Mouse (Mus musculus): Measurements from ENCODE around the gene Psmb1.
"Not testable (repeated sequence)": the region's sequence is repeated elsewhere in the genome, so short reads cannot be mapped to it uniquely, and the experiment has no call there.

Gene Psmb1

GRCm38 (mm10) chr17:15461921-15462495 is 37.5 kb downstream of the Psmb1 start:
- DNase-seq (ENCODE audit: low spot score in 2 of 2), result no peak

GRCm38 (mm10) chr17:15459761-15460160 is 39.8 kb downstream of the Psmb1 start:
- DNase-seq (ENCODE audit: low spot score in 2 of 2), result no peak

GRCm38 (mm10) chr17:15456595-15456994 is 43.0 kb downstream of the Psmb1 start:
- no peak for DNase-seq (ENCODE audit: low spot score in 2 of 2)

GRCm38 (mm10) chr17:15455203-15455602 is 44.3 kb downstream of the Psmb1 start:
- DNase-seq (ENCODE audit: low spot score in 2 of 2), result no peak

GRCm38 (mm10) chr17:15449606-15450005 is 49.9 kb downstream of the Psmb1 start:
- DNase-seq (ENCODE audit: low spot score in 2 of 2), result no peak

- not testable (repeated sequence) for DNase-seq (ENCODE audit: low spot score in 2 of 2)
These were observed 50.4 kb downstream of the Psmb1 start for GRCm38 (mm10) chr17:15449144-15449543.

GRCm38 (mm10) chr17:15447831-15448230 is 51.7 kb downstream of the Psmb1 start:
- DNase-seq (ENCODE audit: low spot score in 2 of 2), result no peak

GRCm38 (mm10) chr17:15445421-15445820 is 54.1 kb downstream of the Psmb1 start:
- no peak for DNase-seq (ENCODE audit: low spot score in 2 of 2)

GRCm38 (mm10) chr17:15440463-15441121 is 59.0 kb downstream of the Psmb1 start:
- no peak for DNase-seq (ENCODE audit: low spot score in 2 of 2)

- DNase-seq (ENCODE audit: low spot score in 2 of 2), result no peak
These were observed 59.5 kb downstream of the Psmb1 start for GRCm38 (mm10) chr17:15440067-15440462.

GRCm38 (mm10) chr17:15434748-15435147 is 64.8 kb downstream of the Psmb1 start:
- no peak for DNase-seq (ENCODE audit: low spot score in 2 of 2)

- no peak for DNase-seq (ENCODE audit: low spot score in 2 of 2)
These were observed 67.5 kb downstream of the Psmb1 start for GRCm38 (mm10) chr17:15432036-15432435.

- no peak for DNase-seq (ENCODE audit: low spot score in 2 of 2)
These were observed 68.0 kb downstream of the Psmb1 start for GRCm38 (mm10) chr17:15431551-15431950.

GRCm38 (mm10) chr17:15431021-15431514 is 68.5 kb downstream of the Psmb1 start:
- DNase-seq (ENCODE audit: low spot score in 2 of 2), result no peak

GRCm38 (mm10) chr17:15429937-15430336 is 69.6 kb downstream of the Psmb1 start:
- DNase-seq (ENCODE audit: low spot score in 2 of 2), result no peak

- no peak for DNase-seq (ENCODE audit: low spot score in 2 of 2)
These were observed 70.1 kb downstream of the Psmb1 start for GRCm38 (mm10) chr17:15429451-15429850.

- DNase-seq (ENCODE audit: low spot score in 2 of 2), result no peak
These were observed 73.6 kb downstream of the Psmb1 start for GRCm38 (mm10) chr17:15425931-15426330.
